Mouse (Mus musculus) lung, postnatal 0 days (tissue): Measurements from ENCODE around the gene Lrrk1.

ENCODE experiments used
- CTCF ChIP-seq: IDR thresholded peaks from 2 replicates; pipeline ENCODE4 v1.5.1; 2016; ENCODE audit warnings: antibody characterized with exemption, mild to moderate bottlenecking
- EP300 ChIP-seq: IDR thresholded peaks from 2 replicates; pipeline ENCODE4 v1.6.1; 2016; ENCODE audit warnings: antibody characterized with exemption, mild to moderate bottlenecking, control low read depth

- TF ChIP-seq CTCF (no peak), EP300 (no peak)
Observed at GRCm38 (mm10) chr7:66386411-66386810, 1.7 kb downstream of the Lrrk1 start.
